Mouse (Mus musculus): ENCODE results near the gene ccdc198. TPM values are rescaled to one million over a fixed set of nuclear protein-coding genes. Genes with fewer than 3 reads are reported as not detected.
"Not testable (repeated sequence)": the region's sequence is repeated elsewhere in the genome, so short reads cannot be mapped to it uniquely, and the experiment has no call there.

Gene ccdc198
- total RNA-seq (2021), result under 1 TPM in 1 of 2 experiments, not detected in 1; 0.57 TPM
- long read RNA-seq, experiment 1, result 0 reads
- long read RNA-seq, experiment 2, transcript ccdc198-205 (7 exons, 3,444 nt), result major isoform, 6 of 11 reads
- long read RNA-seq, experiment 2, partial matches to known transcripts, result 0 of 11 reads
- long read RNA-seq, experiment 2, other reads (novel, unspliced or antisense), result 5 of 11 reads

DNA sequence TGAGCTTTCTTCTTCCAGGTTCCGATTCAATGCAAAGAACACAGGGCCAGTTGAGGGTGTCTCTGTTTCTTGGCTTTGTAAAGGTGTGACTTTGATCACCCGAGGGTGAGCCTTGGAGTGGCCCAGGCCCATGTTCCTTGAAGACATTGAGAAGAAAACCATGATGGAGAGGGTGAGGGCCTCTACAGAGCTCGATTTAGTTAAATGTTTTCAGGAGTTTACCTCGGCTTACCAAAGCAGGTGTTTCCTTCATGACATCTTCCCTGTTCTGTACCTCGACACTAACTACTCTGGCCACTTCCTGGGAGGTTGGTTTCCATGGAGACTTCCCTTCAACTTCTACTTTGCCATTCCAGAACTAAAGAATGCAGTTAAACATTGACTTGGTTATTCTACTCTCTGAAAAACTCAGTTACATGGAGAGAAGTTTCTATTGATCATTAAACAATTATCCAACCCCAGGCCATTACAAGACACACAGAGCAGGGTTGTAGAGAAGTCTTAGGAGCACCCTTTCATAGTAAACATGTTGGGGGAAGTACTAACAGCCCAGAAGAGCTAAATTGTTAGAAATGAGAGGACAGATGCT is at the start of gene ccdc198:
TSS of gene ccdc198 (minus strand) at position 349 of the 589 bp plus-strand sequence.
- DNase-seq, result no peak

DNA sequence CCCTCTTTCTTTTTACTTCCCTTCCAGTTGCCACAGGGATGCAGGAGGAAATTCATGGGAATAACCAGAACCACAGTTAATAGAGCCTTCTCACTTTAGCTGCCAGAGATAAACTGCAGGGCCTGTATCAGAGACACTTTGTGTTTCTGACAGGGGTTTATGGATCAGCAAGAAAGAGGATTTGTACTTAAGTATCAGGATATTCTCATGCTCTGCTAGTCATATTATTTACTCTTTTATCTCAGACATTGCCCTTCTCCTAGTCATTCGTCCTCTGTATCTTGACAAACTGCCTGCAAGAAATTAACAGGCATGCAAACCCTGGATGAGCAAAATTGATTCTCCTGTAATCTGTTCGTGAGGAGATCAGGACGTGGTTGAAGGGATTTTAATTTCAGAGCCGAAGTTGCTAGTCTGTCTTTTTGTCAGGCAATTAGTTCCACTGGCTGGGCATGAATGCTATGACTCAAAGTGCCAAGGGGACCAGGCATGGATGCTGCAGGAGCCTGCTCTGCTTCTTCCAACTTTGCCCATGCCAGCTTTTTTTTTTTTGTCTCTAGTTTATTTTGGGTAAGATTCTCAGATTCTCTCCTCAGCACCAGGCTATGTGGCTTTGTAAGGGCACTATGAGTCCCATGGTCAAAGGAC is 48.7 kb upstream of the ccdc198 start:
- no peak for DNase-seq

DNA sequence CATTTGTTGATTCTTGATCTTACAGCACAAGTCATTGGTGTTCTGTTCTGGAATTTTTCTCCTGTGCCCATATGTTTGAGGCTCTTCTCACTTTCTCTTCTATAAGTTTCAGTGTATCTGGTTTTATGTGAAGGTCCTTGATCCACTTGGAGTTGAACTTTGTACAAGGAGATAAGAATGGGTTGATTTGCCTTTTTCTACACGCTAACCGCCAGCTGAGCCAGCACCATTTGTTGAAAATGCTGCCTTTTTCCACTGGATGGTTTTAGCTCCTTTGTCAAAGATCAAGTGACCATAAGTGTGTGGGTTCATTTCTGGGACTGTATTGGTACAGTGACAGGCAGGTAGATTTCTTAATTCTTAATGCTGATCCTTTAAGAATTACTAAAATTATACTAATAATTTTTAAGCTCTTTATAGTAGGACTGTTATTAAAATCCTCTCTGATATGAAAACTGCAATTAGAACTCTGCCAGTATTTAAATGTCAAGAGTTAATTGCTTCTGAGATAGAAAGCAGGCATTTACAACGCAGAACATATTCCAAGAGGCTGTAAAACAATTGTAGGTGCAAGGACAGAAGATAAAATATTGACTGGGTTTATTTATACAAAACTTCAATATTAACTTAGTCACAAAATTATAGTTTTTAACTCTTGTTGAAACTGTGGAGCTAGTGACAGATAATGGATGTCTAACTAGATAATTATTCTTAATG is 44.9 kb upstream of the ccdc198 start:
- no peak for DNase-seq

DNA sequence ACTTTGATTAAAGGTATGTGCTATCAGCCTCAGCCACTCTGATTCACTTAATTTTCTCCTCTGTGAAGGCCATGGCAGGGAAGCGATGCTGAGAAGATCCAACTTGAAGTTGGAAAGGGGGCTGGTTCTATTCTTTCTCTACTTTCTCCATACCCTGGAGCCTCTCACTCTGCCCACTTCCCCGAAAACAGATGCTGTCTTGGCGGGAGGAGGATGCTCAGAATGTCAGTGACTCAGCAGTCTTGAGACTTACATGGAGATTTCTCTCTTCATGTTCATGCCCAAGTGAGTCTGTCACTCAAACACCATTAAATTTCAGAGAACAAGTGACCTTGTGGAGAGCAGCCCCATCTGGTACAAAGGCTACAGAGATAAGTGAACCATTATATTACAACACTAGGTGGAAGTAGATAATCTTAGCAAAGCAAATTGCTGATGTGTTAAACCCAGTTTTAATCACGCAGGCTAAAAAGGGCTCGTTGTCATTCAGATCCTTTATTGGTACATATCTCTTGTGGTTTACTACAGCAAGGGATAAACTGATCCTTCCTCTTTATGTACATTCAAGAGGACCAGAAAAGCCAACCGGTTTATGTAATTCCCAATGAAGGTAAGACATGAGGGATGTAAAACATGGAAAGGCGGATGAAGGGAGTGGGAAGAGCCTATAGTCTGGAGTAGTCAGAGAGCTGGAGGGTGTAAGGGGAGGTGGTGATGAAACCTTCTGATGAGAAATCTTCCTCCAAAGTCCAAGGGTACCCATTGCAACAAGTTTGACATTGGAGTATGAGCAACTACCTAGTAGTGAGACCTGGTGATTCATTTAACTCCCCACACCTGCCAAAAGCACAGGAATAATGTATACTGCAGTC is 38.7 kb upstream of the ccdc198 start:
- DNase-seq, result no peak

DNA sequence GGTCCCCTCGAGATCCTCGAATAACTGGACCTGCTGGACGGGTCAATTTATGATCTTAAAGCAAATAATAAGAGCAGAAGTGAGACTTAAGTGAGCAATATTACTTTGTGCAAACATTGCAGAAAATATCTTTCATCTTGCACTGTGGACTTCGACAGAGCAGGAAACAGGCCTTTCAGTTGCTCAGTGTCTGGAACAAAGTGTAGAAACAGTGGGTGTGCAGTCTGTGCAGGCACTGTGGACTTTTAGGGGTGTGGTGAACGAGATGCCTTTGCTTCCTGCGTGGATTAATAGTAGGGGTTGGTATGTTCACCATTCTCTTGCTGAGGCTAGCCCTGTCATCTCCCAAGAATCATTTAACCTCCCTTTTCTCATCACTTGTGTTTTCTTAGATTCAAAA is 33.6 kb upstream of the ccdc198 start:
- DNase-seq, result no peak

DNA sequence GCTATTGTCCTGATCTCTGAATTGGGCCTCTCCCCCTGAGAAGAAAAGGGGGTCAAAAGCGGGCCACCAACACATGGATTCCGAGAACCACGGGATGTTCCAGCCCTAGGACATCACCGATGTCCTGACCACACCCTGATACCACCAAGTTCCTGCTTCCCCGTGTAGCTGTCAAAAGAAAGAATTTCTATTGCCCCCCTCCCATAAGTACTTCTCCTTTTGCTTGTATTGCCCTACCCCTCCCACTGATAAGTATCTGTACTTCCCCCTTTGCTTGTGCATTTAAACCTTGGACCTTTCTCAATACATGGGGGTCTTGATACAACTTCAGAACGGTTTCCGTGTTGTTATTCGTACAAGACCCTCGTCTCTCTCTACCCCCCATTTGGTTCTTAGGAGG is 33.2 kb upstream of the ccdc198 start:
- not testable (repeated sequence) for DNase-seq

DNA sequence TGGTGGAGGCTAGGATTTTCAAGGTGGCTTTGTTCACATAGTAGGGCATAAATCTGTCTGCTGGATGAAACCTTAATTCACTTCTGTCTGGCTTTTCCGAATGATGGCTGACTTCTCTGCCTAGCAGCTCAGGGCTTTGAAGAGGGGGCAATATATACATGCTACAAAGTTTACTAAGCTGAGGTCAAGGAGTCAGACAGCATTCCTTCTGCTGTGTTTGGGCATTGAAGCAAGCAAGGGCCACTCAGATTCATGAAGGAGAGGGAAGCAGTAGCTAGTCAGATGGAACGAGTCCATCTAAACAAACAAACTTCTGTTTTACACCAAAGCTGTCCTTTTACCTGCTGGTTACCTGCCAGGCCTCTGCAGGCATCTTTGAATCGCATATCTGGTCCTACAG is 32.4 kb upstream of the ccdc198 start:
- no peak for DNase-seq

DNA sequence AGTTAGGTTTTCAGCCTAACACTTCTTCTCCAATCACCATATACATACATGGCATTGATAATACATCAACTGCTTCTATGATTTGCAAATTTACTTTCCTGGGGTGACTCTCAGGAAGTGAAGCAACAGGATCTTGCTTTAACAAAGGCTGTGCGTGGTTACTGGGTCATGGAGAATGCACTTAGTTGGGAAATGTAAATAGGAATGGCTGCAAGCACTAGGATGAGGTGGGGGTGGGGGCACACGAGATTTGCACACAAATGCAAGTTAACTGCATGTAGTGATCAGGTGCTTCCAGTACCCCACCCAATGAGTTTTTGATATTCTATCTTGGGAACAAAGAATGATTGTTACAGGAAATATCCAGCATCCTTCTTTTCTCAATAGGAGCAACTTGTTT is 30.1 kb upstream of the ccdc198 start:
- DNase-seq, result no peak

DNA sequence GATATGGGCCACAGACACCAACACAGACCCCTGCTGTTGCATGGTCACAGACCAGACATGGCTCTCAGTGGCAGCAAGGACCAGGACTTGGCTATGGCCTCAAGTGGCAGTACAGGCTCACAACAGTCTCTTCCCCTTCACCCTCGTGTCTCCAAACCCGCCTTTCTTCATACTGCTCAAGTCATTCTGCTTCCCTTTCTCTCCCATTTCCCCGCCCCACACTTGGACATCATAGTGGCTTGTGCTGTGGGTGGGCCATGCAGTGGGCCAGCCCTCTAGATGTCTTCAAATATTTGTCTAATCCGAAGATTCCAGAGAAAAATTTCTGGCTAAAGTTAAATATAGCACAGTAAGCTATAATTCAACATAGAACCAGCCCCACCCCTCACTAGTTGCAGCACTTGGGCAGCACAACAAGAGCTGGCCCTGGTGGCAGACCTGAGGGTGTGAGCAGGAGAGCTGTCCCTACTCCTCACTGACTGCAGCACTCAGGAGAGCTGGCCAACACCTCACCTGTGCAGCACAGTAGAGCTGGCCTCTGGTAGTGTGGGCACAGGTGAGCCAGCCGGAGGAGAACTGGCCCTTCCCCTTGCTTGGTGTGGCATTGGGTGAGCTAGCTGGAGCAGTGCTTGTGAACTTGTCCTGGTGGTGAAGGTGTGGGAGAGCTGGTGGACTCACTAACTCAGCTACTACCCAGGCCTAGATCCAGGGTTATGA is 20.2 kb upstream of the ccdc198 start:
- no peak for DNase-seq

DNA sequence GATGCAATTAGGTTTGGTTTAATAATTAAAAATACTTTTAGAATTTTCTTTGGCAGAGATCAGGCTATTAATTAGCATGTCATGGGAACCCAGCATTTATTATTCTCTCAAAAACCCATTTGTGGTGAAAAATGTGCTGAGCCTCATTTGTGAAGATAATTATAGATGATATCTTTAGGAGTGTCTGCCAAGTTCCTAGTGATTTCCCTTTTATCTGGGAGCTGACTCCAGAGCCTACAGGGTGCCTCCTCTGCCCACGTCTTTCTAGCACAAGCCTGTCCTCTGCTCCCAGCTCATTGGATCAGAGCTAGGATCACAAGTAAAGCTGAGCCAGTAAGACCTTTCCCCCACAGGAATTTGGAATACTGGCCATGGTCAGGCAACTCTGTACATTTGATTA is 3.8 kb downstream of the ccdc198 start:
- DNase-seq, result no peak

DNA sequence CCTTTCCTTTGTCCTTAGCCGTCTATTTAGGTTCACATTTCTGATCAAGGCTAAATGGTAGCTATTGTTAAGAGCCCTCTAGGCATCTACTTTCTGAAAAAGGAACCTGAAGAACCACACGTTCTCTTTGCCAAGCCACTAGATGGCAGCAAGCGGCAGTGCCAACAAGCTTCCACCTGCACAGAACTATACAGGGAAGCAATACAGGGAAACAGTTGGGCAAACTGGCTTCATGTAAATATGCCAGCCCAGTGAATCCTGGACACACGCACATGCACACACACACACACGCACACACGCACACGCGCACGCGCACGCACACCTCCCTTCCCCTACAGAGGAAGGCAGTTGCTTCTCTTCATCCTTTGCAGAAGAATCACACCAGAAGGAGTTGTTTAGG is 7.1 kb downstream of the ccdc198 start:
- DNase-seq, result peak; percentile 72

DNA sequence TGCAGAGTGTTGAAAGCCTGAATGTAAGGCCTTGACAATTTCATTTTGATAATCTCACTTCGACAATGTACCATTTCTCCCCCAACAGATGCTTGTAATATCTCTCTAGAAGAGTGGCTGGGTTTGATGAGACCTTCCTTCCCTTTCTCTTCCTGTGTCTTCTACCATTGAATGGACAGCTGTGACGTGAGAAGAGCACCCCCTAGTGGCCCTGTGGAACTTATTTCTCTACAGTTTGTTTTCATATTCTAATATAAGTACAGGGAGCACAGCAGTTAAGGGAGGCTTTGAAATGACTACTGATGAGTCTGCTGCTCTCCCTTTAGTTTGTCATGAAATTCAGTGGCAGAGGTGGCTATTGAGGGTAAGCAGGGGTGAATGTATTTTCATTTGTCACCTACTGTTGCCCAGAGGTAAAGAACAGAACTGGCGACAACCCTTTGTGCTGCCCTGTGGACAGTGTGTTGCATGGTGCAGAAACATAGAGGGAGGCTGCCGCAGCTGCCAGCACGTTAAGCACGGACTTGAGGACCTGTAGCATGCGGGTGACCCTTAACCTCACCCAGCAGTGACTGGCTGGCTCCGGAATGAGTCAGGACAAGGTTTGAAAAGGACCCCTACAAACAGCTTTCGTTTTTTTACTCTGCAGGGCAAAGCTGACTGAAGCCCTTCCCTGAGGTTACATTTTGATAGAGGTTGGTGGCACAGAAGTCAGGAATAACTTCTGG is 10.3 kb downstream of the ccdc198 start:
- DNase-seq, result peak; percentile 62

DNA sequence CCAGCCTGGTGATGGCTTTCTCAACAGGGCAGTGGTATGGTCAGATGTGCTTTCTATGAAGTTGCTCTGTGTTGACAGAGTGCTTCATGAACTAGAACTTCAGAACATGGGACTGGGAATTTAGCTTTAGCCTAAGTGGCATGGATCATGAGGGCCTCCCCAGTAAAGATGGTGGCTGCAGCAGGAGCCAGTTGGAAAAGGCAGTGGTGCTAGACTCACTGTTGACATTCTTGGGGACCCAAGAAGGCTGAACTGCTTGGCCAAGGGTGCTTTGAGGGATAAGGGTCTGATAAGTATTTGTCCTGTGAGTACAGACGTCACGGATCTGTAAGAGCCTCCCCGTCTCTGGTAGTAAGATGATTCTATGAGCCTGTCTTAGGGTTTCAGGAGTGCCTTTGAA is 13.4 kb downstream of the ccdc198 start:
- DNase-seq, result no peak

DNA sequence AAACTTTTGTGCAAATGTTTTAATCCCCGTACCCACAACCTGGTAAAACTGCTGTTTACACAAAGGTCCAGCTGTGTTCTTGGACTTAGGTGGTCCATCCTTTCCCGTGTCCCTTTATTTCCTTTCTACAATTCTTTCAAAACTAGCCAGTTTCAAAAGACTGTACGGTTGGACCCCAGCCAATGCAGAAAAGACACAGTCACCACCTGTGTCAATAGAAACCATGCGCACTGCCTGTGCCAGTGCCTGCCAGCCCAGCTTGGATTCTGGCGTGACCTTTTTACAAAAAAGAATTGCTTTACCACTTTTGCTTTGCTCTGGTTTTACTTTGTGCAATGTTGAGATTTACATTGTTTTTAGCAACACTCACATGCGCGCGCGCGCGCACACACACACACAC is 18.3 kb downstream of the ccdc198 start:
- peak; percentile 36 for DNase-seq

DNA sequence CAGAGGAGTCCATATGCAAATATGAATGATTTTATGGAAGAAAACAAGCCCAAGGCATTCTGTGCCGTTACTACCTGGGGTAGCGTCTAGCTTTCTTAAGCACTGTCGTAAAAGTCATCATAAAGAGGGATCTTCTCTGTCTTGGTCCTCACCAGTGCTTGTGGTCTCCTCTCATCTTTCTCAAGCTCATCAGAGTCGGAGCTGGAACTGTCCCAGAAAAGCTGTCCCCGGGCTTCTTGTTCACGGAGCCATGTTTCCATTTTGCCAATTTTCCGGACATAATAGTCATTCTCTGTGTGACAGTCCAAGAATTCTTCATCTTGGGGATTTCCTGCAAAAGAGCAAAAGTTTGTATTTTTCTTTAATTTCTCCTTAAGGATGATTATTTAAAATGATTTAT is 18.8 kb downstream of the ccdc198 start:
- DNase-seq, result no peak

DNA sequence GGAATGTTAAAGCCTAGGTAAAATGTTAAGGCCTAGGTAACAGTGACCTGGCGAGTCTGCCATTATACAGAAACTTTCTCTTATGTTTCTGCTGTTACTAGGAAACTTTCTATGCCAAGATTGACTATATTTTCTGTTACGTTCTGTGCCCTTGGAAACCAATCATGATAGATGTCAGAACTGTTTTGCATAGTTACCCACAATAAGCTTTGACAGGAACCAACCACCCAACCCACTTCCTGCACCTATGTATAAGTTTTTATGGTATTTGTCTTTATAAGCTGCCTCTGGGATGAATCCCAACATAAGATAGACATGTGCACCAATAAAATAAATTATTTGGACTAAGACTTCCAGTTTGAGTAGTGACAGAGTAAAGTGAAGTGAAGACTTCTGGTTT is 23.5 kb downstream of the ccdc198 start:
- DNase-seq, result no peak

DNA sequence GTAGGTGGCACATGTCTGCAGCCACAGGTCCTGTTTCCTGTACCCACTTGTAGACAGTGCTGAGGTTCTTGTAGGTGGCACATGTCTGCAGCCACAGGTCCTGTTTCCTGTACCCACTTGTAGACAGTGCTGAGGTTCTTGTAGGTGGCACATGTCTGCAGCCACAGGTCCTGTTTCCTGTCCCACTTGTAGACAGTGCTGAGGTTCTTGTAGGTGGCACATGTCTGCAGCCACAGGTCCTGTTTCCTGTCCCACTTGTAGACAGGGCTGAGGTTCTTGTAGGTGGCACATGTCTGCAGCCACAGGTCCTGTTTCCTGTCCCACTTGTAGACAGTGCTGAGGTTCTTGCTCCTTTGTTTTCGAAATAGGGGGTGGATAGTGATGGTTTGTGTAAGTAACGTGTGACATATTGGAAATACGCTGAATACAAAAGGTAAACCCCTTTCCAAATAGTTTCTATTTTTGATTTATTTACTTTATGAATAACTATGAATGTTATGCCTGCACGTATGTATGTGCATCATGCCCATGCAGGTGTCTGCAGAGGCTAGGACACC is 25.7 kb downstream of the ccdc198 start:
- not testable (repeated sequence) for DNase-seq

DNA sequence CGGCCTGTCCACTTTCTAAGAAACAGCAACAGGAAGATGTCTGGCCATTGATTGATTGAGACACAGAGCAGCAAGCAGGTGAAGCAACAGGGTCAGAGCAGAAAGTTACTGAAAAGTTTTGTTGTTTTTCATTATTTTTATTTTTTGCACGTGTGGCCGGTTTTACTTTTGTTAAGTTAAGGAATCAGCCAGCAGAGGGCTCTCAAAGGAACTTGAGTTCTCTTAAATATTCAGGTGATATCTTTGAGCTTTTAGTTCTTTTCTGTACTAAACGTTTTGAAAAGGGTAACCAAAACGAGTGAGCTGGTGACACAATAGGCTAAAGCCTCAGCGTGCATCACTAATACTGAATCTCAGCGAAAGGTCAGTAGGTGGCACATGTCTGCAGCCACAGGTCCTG is 26.6 kb downstream of the ccdc198 start:
- no peak for DNase-seq

DNA sequence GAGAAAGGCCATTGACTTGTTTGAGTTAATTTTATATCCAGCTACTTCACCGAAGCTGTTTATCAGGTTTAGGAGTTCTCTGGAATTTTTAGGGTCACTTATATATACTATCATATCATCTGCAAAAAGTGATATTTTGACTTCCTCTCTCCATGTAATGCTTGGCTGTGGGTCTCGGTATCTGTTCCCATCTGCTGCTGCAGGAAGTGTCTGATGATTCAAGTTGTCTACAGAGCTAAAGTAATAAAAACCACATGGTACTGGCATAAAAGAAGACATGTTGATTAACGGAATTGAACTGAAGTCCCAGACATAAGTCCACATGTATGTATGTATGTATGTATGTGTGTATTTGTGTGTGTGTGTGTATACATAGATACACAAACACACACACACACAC is 35.1 kb downstream of the ccdc198 start:
- DNase-seq, result not testable (repeated sequence)

DNA sequence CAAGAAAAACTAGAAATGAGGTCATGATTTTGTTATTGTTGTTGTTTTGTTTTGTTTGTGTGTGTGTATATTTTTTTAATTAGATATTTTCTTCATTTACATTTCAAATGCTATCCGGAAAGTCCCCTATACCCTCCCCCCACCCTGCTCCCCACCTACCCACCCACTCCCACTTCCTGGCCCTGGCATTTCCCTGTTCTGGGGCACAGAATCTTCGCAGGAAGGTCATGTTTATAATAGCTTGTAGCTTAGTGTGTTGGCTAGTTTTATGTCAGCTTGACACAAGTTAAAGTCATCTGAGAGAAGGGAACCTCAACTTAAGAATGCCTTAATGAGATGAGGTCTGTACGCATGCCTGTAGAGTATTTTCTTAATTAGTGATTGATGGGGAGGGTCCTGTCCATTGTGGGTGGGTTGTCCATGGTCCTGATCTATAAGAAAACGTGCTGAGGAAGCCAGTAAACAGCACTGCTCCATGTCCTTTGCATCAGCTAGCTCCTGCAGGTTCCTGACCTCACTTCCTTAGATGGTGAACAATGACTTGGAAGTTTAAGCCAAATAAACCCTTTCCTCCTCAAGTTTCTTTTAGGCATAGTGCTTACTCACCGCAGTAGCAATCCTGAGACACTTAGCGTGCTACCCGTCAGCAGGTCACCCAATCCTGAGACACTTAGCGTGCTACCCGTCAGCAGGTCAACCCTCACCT is 44.0 kb downstream of the ccdc198 start:
- no peak for DNase-seq
